Mouse (Mus musculus) olfactory bulb, adult 2 months (tissue): ENCODE results near the gene Vmn1r233. TPM values are rescaled to one million over a fixed set of nuclear protein-coding genes. Genes with fewer than 3 reads are reported as not detected.
A peak's percentile ranks its signal among the peaks of the same experiment; 100 is the strongest.

ENCODE experiments used
- H3K27ac ChIP-seq: fragments of 200-500 bp; 2 replicates; pipeline ENCODE4 v1.5.1; 2012; ENCODE audit warnings: low read depth, low read length; ENCODE audit not compliant: insufficient read depth
- H3K4me1 ChIP-seq: fragments of 200-500 bp; 2 replicates; pipeline ENCODE4 v1.6.1; 2012; ENCODE audit warnings: low read length; ENCODE audit not compliant: control insufficient read depth, insufficient read depth
- H3K4me3 ChIP-seq: fragments of 200-500 bp; 2 replicates; pipeline ENCODE4 v1.5.1; 2012; ENCODE audit warnings: mild to moderate bottlenecking, low read depth, low read length, moderate library complexity; ENCODE audit not compliant: insufficient read depth
- CTCF ChIP-seq: fragments of 200-500 bp; IDR thresholded peaks from 2 replicates; pipeline ENCODE4 v1.5.1; 2012; ENCODE audit warnings: low read depth, mild to moderate bottlenecking, low read length, moderate library complexity; ENCODE audit not compliant: insufficient read depth
- POLR2A ChIP-seq: fragments of 200-500 bp; IDR thresholded peaks from 2 replicates; pipeline ENCODE4 v1.6.1; 2012; ENCODE audit warnings: mild to moderate bottlenecking, low read depth, low read length, moderate library complexity; ENCODE audit not compliant: insufficient read depth
- WGBS: fragments of 180-500 bp; shearing (Covaris S2); methylation state at CpG from one replicate; pipeline ENCODE4 v1.1.7; 2018; 5-methylcytosine and 5-hydroxymethylcytosine counted together
- polyA plus RNA-seq: library from polyadenylated mRNA; stranded (reverse); fragments of >200 nt; gene quantifications from 2 replicates; pipeline ENCODE4 v1.2.4, GENCODE M21; 2012; ENCODE audit warnings: low replicate concordance; ENCODE audit not compliant: missing spikeins, insufficient read depth, insufficient read length

The Vmn1r233 gene
- not detected in 2 replicates for polyA plus RNA-seq

- TF ChIP-seq POLR2A (no peak), CTCF (no peak)
Measured at GRCm38 (mm10) chr17:20996364-20996763, at the start of gene Vmn1r233. TSS of gene Vmn1r233 (minus strand) at chr17:20996464.

GRCm38 (mm10) chr17:21018410-21019080, 22.3 kb upstream of the Vmn1r233 start:
- Histone ChIP-seq H3K4me3 (no peak overlapping the region), H3K4me1 (no peaks in the 10 kb centered on the region), H3K27ac (no peak overlapping the region)
- WGBS, result 97% methylated on average over 1 of the region's 1 CpGs
- TF ChIP-seq CTCF (no peak), POLR2A (no peak)

More at GRCm38 (mm10) chr17:20996364-20996763, at the start of gene Vmn1r233:
- Histone ChIP-seq H3K27ac (no peak within 1 kb of the TSS), H3K4me3 (no peak within 1 kb of the TSS), H3K4me1 (no peaks in the 10 kb centered on the region)

- no peaks in the 10 kb centered on the region for H3K4me1 ChIP-seq
- no peak overlapping the region for H3K27ac ChIP-seq
- WGBS, result 2% methylated on average over 1 of the region's 1 CpGs
- 0 out of 2 replicates have a peak overlapping the region, but pooled peaks have one; percentile 77 for H3K4me3 ChIP-seq
- TF ChIP-seq CTCF, result no peak
- no peak for TF ChIP-seq POLR2A
Measured at GRCm38 (mm10) chr17:21009726-21010125, 13.5 kb upstream of the Vmn1r233 start.

- 5% methylated on average over 36 of the region's 36 CpGs for WGBS
- Histone ChIP-seq H3K27ac (peak within 1 kb of the TSS; percentile 70), H3K4me1 (no peaks in the 10 kb centered on the region), H3K4me3 (peak within 1 kb of the TSS; percentile 77)
- TF ChIP-seq POLR2A (0 out of 2 replicates have a peak, but pooled peaks have one; percentile 43), CTCF (no peak)
Measured at GRCm38 (mm10) chr17:21008382-21009331, 12.4 kb upstream of the Vmn1r233 start, which contains the start of gene Zfp160. TSS of gene Zfp160 (plus strand) at chr17:21008903.

DNA sequence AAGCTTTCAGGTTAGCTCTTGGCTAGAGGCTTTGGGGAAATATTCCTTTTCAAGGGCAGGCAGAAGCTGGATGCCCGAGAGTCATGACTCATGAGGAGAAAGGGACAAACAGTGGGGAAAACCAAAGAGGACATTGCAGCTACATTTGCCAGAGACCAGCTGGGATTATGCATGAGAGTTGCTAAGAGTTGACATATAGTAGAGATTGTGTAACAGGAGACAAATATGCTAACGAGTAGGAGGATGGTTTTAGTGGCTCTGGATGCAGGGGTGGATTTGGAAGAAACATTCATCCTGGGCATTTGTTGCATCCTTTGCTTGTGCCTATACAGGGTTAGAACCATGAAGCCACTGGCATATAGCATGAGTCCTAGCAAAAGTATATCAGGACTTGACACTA, 2.5 kb downstream of the Vmn1r233 start:
- Histone ChIP-seq H3K4me3 (no peak overlapping the region), H3K4me1 (no peaks in the 10 kb centered on the region), H3K27ac (no peak overlapping the region)
- WGBS, result 66% methylated on average over 2 of the region's 2 CpGs
- no peak for TF ChIP-seq POLR2A
- no peak for TF ChIP-seq CTCF

DNA sequence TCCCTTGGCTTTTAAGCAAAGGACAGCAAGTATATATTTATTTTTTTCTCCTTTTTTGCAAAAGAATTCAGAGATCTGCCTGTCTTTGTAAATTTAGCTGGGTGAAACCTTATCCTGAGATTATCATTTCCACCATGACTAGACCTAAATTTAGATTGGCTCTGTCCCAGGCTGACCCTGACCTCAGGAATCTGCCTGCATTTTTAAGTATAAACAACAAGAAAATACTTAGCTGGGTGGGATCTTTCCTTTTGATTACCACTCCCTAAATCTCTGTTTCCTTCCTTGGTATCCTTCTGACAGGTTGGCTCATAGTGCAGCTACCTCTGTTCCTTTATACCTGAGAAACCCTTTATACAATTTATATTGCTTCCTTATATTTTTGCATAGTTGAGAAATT, 29.6 kb downstream of the Vmn1r233 start:
- Histone ChIP-seq H3K4me3 (no peak overlapping the region), H3K4me1 (no peaks in the 10 kb centered on the region), H3K27ac (no peak overlapping the region)
- no peak for TF ChIP-seq CTCF

GRCm38 (mm10) chr17:20965421-20965820, 30.8 kb downstream of the Vmn1r233 start:
- Histone ChIP-seq H3K4me1 (no peaks in the 10 kb centered on the region), H3K27ac (no peak overlapping the region), H3K4me3 (no peak overlapping the region)
- WGBS, result 89% methylated on average over 4 of the region's 4 CpGs
- no peak for TF ChIP-seq POLR2A
- no peak for TF ChIP-seq CTCF

DNA sequence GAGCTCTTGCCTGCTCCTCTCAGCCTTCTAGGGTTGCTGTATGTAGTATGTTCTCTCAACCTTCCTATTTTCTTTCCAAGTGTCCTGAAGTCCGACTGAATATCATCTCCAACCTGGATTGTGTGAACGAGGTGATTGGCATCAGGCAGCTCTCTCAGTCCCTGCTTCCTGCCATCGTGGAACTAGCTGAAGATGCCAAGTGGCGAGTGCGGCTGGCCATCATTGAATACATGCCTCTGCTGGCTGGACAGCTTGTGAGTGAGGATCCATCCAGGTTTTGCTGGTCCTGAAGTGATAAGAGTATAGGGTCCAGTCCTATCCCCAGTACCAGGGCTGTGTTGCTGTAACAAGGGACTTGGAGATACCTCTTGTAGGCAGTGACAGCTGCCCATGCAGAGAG, 35.9 kb downstream of the Vmn1r233 start:
- Histone ChIP-seq H3K4me3 (no peak overlapping the region), H3K27ac (no peak overlapping the region), H3K4me1 (no peaks in the 10 kb centered on the region)
- TF ChIP-seq CTCF (no peak), POLR2A (no peak)
- 93% methylated on average over 5 of the region's 5 CpGs for WGBS

DNA sequence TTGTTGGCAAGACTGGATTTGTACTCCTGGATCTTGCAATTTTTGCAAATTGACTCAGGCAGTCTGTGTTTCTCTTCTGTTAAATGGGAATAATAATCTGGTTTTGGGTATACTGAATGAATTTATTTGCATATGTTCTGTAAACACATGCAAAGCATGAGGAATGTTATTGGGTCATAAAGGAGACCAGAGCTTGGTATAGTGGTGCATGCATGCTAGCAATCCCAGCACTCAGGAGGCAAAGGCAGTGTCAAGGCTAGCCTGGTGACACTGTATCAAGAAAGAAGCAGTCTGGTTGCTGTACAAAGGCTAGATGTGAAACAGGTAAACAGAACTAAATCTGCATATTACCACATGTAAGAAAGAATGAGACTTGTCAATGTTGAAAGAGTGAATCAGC, 49.6 kb downstream of the Vmn1r233 start:
- Histone ChIP-seq H3K4me1 (no peaks in the 10 kb centered on the region), H3K27ac (no peak overlapping the region), H3K4me3 (no peak overlapping the region)
- TF ChIP-seq CTCF, result no peak
- no peak for TF ChIP-seq POLR2A
